ENCODE assay signal across 17 mouse cellular contexts in the genomic region with DNA sequence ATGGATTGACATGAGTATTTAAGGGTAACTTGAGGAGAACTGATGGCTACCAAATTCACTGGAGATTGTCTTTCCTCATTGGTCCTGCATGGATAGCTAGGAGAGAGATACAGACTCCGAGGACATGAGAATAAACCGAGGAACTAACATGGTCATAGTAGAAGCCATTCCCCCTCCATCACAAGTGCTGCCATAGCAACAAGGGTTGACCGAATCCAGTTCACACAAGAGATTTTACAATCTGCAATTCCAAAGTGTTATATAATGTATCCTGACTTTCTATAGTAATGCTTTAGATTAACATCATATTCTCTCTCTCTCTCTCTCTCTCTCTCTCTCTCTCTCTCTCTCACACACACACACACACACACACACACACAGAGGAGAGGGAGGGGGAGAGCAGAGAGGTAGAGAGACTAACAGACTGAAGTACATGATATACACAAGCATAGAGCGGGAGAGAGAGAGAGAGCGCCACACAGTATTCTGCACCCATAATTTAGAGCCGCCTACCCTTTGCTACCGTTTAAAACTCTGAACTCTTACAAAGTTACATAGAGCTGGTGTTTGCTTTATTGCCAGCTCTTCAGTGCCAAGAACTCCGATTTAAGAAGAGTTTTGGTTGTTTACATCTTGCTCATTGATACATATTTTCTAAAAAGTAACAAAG.
"Had no signal": no experiment of that assay in that cellular context is flagged by ENCODE, and none has a peak within 500 bp of the region (broad histone marks: within the 10 kb centered on the region; RNA-seq: fewer than 3 reads in every experiment).

No protein-coding gene starts in this region.

- H3K36me3 ChIP-seq: midbrain, embryonic 15.5 days; neural tube, embryonic 12.5 days had no signal

- H3K9me3 ChIP-seq: lung, embryonic 15.5 days; megakaryocyte, embryonic 14.5 days; midbrain, embryonic 13.5 days; midbrain, embryonic 15.5 days; neural tube, embryonic 12.5 days; stomach, embryonic 15.5 days had no signal

- H3K4me2 ChIP-seq: lung, embryonic 15.5 days; midbrain, embryonic 11.5 days; midbrain, embryonic 13.5 days; midbrain, embryonic 15.5 days; neural tube, embryonic 12.5 days; stomach, embryonic 15.5 days had no signal

- DNase-seq: lung, adult 2 months; lung, postnatal 14 days; lung, postnatal 36 days; right cerebral cortex, postnatal 14 days; thymus, adult 18-20 months; thymus, postnatal 14 days; thymus, postnatal 36 days had no signal

- H3K4me1 ChIP-seq: lung, embryonic 15.5 days; midbrain, embryonic 15.5 days; neural tube, embryonic 12.5 days; stomach, embryonic 15.5 days had no signal

- H3K27ac ChIP-seq: lung, embryonic 15.5 days; macrophage; midbrain, embryonic 13.5 days; midbrain, embryonic 15.5 days; neural tube, embryonic 12.5 days; stomach, embryonic 15.5 days; stomach, postnatal 0 days had no signal

- H3K27me3 ChIP-seq: lung, embryonic 15.5 days; megakaryocyte, embryonic 14.5 days; midbrain, embryonic 13.5 days; midbrain, embryonic 15.5 days; neural tube, embryonic 12.5 days; stomach, embryonic 15.5 days had no signal

- ATAC-seq: lung, postnatal 0 days; midbrain, embryonic 13.5 days; midbrain, embryonic 15.5 days had no signal

- H3K4me3 ChIP-seq: lung, embryonic 15.5 days; megakaryocyte, embryonic 14.5 days; midbrain, embryonic 13.5 days; midbrain, embryonic 15.5 days; neural tube, embryonic 12.5 days; stomach, embryonic 15.5 days had no signal

- H3K9ac ChIP-seq: lung, embryonic 15.5 days; midbrain, embryonic 13.5 days; midbrain, embryonic 15.5 days; neural tube, embryonic 12.5 days; stomach, embryonic 15.5 days had no signal
